Mouse (Mus musculus): ENCODE measurements at regions not wholly inside any gene's neighbourhood (a gene's known extent, or its start where the extent isn't known, plus 50 kb on each side); places are given as distances from the start of the nearest gene placed in this dataset.

- no peak for DNase-seq (ENCODE audit: low spot score)
These were observed 146.3 kb upstream of the Krr1 start for GRCm38 (mm10) chr10:111826033-111826754.

GRCm38 (mm10) chr10:111827246-111827645 lies 145.2 kb upstream of the Krr1 start:
- DNase-seq (ENCODE audit: low spot score): no peak

GRCm38 (mm10) chr10:111827930-111828329 lies 144.5 kb upstream of the Krr1 start:
- DNase-seq (ENCODE audit: low spot score): no peak

- no peak for DNase-seq (ENCODE audit: low spot score)
These were observed 143.9 kb upstream of the Krr1 start for GRCm38 (mm10) chr10:111828610-111829009.

GRCm38 (mm10) chr10:111829291-111829690 lies 143.2 kb upstream of the Krr1 start:
- DNase-seq (ENCODE audit: low spot score): no peak

- DNase-seq (ENCODE audit: low spot score): no peak
These were observed 141.4 kb upstream of the Krr1 start for GRCm38 (mm10) chr10:111831105-111831504.

GRCm38 (mm10) chr10:111833611-111834010 lies 138.9 kb upstream of the Krr1 start:
- no peak for DNase-seq (ENCODE audit: low spot score)

- no peak for DNase-seq (ENCODE audit: low spot score)
These were observed 138.2 kb upstream of the Krr1 start for GRCm38 (mm10) chr10:111834280-111834679.

- DNase-seq (ENCODE audit: low spot score): peak; percentile 34
These were observed 137.3 kb upstream of the Krr1 start for GRCm38 (mm10) chr10:111834925-111835823.

GRCm38 (mm10) chr10:111836191-111836590 lies 136.3 kb upstream of the Krr1 start:
- DNase-seq (ENCODE audit: low spot score): no peak

GRCm38 (mm10) chr10:111836802-111837201 lies 135.7 kb upstream of the Krr1 start:
- no peak for DNase-seq (ENCODE audit: low spot score)

- DNase-seq (ENCODE audit: low spot score): no peak
These were observed 130.1 kb upstream of the Krr1 start for GRCm38 (mm10) chr10:111842321-111842775.

GRCm38 (mm10) chr10:111842896-111843295 lies 129.6 kb upstream of the Krr1 start:
- DNase-seq (ENCODE audit: low spot score): peak; percentile 73

- peak; percentile 40 for DNase-seq (ENCODE audit: low spot score)
These were observed 129.2 kb upstream of the Krr1 start for GRCm38 (mm10) chr10:111843301-111843700.

GRCm38 (mm10) chr10:111844144-111844543 lies 128.3 kb upstream of the Krr1 start:
- no peak for DNase-seq (ENCODE audit: low spot score)

GRCm38 (mm10) chr10:111845946-111846345 lies 126.5 kb upstream of the Krr1 start:
- DNase-seq (ENCODE audit: low spot score): no peak

- DNase-seq (ENCODE audit: low spot score): no peak
These were observed 118.2 kb upstream of the Krr1 start for GRCm38 (mm10) chr10:111854254-111854653.

GRCm38 (mm10) chr10:111855496-111855895 lies 117.0 kb upstream of the Krr1 start:
- DNase-seq (ENCODE audit: low spot score): no peak

- no peak for DNase-seq (ENCODE audit: low spot score)
These were observed 114.1 kb upstream of the Krr1 start for GRCm38 (mm10) chr10:111858403-111858802.

- DNase-seq (ENCODE audit: low spot score): peak; percentile 77
These were observed 107.1 kb upstream of the Krr1 start for GRCm38 (mm10) chr10:111865286-111865830.

GRCm38 (mm10) chr10:111867102-111867501 lies 105.4 kb upstream of the Krr1 start:
- DNase-seq (ENCODE audit: low spot score): no peak

GRCm38 (mm10) chr10:111867538-111867937 lies 104.9 kb upstream of the Krr1 start:
- DNase-seq (ENCODE audit: low spot score): no peak

GRCm38 (mm10) chr10:111880354-111880753 lies 92.1 kb upstream of the Krr1 start:
- DNase-seq (ENCODE audit: low spot score): no peak

Measured in MN1 (cell line).